14 mouse cellular contexts compared by ENCODE assay signal in genomic region chr3:104006896-104007466, GRCm38 (mm10). TPM values are rescaled to one million over a fixed set of nuclear protein-coding genes. Genes with fewer than 3 reads are reported as not detected.
DNase-seq lines count a peak whose midpoint lies in the region; ATAC-seq lines count a peak whose summit lies in the region.
"Had no signal": no experiment of that assay in that cellular context is flagged by ENCODE, and none has a peak within 500 bp of the region (broad histone marks: within the 10 kb centered on the region; RNA-seq: fewer than 3 reads in every experiment).

No protein-coding gene starts in this region.

- no peak for DNase-seq in forebrain, embryonic 10.5 days (ENCODE audit: extremely low spot score, low spot score)
- no peak for DNase-seq in midbrain, embryonic 10.5 days (ENCODE audit: low spot score)
- DNase-seq in cerebellum, adult 11 months: peak; percentile 18
- peak; percentile 10 to 34 for DNase-seq in cerebellum, postnatal 14 days
- no peak for DNase-seq in embryonic facial prominence, embryonic 10.5 days (ENCODE audit: low spot score)
- DNase-seq: embryo, embryonic 11 days had no signal

- 0 out of 2 replicates have a peak overlapping the region, but pooled peaks have one; percentile 23 for H3K27ac ChIP-seq in forebrain, embryonic 15.5 days (replicated peaks)
- no peak overlapping the region for H3K27ac ChIP-seq in forebrain, embryonic 10.5 days
- H3K27ac ChIP-seq in midbrain, embryonic 13.5 days: 0 out of 2 replicates have a peak overlapping the region, but pooled peaks have one; percentile 4
- no peak overlapping the region for H3K27ac ChIP-seq in midbrain, embryonic 10.5 days (replicated peaks)
- H3K27ac ChIP-seq in embryonic facial prominence, embryonic 10.5 days (replicated peaks): no peak overlapping the region
- H3K27ac ChIP-seq: liver, embryonic 15.5 days; neural tube, embryonic 12.5 days; stomach, postnatal 0 days had no signal

- H3K4me1 ChIP-seq in forebrain, embryonic 15.5 days: peaks cover 8% of the 10 kb centered on the region
- H3K4me1 ChIP-seq in forebrain, embryonic 10.5 days: no peaks in the 10 kb centered on the region
- H3K4me1 ChIP-seq in midbrain, embryonic 13.5 days (replicated peaks): no peaks in the 10 kb centered on the region
- no peaks in the 10 kb centered on the region for H3K4me1 ChIP-seq in midbrain, embryonic 10.5 days
- no peaks in the 10 kb centered on the region for H3K4me1 ChIP-seq in embryonic facial prominence, embryonic 10.5 days
- H3K4me1 ChIP-seq: liver, embryonic 15.5 days; neural tube, embryonic 12.5 days had no signal

- peaks cover 51% of the 10 kb centered on the region for H3K36me3 ChIP-seq in forebrain, embryonic 15.5 days
- peaks cover 75% of the 10 kb centered on the region for H3K36me3 ChIP-seq in forebrain, embryonic 10.5 days (replicated peaks)
- H3K36me3 ChIP-seq in midbrain, embryonic 13.5 days: peaks cover 52% of the 10 kb centered on the region
- peaks cover 78% of the 10 kb centered on the region for H3K36me3 ChIP-seq in midbrain, embryonic 10.5 days
- H3K36me3 ChIP-seq in embryonic facial prominence, embryonic 10.5 days (replicated peaks): peaks cover 70% of the 10 kb centered on the region

- 49% methylated on average over 8 of the region's 8 CpGs for WGBS in forebrain, embryonic 15.5 days
- 91% methylated on average over 8 of the region's 8 CpGs for WGBS in forebrain, embryonic 10.5 days
- 85% methylated on average over 8 of the region's 8 CpGs for WGBS in midbrain, embryonic 13.5 days
- WGBS in midbrain, embryonic 10.5 days: 93% methylated on average over 8 of the region's 8 CpGs
- 89% methylated on average over 8 of the region's 8 CpGs for WGBS in embryonic facial prominence, embryonic 10.5 days

- no peak overlapping the region for H3K9ac ChIP-seq in forebrain, embryonic 15.5 days (replicated peaks)
- H3K9ac ChIP-seq in midbrain, embryonic 13.5 days (replicated peaks): no peak overlapping the region
- H3K9ac ChIP-seq: heart, embryonic 12.5 days; liver, embryonic 15.5 days; neural tube, embryonic 12.5 days had no signal

- ATAC-seq in forebrain, embryonic 15.5 days (replicated peaks): no peak
- ATAC-seq in midbrain, embryonic 13.5 days: no peak
- no peak for ATAC-seq in megakaryocyte-erythroid progenitor cell, adult 5-6 weeks (replicated peaks; ENCODE audit: low FRiP score, low TSS enrichment, poor library complexity, severe bottlenecking)
- ATAC-seq: inflammation-experienced regulatory T-cells, adult 6 months had no signal

- no peak overlapping the region for H3K4me3 ChIP-seq in forebrain, embryonic 15.5 days
- H3K4me3 ChIP-seq in forebrain, embryonic 10.5 days: no peak overlapping the region
- H3K4me3 ChIP-seq in midbrain, embryonic 13.5 days (replicated peaks): no peak overlapping the region
- H3K4me3 ChIP-seq in midbrain, embryonic 10.5 days: no peak overlapping the region
- H3K4me3 ChIP-seq in embryonic facial prominence, embryonic 10.5 days: no peak overlapping the region
- H3K4me3 ChIP-seq: heart, embryonic 12.5 days; liver, embryonic 15.5 days; neural tube, embryonic 12.5 days had no signal

- no peaks in the 10 kb centered on the region for H3K27me3 ChIP-seq in forebrain, embryonic 15.5 days
- no peaks in the 10 kb centered on the region for H3K27me3 ChIP-seq in forebrain, embryonic 10.5 days (ENCODE audit: poor library complexity, severe bottlenecking)
- H3K27me3 ChIP-seq in midbrain, embryonic 13.5 days: no peaks in the 10 kb centered on the region
- no peaks in the 10 kb centered on the region for H3K27me3 ChIP-seq in midbrain, embryonic 10.5 days (ENCODE audit: low read depth, poor library complexity, severe bottlenecking)
- no peaks in the 10 kb centered on the region for H3K27me3 ChIP-seq in embryonic facial prominence, embryonic 10.5 days (replicated peaks; ENCODE audit: low read depth, poor library complexity, severe bottlenecking)
- H3K27me3 ChIP-seq: heart, embryonic 12.5 days; liver, embryonic 15.5 days; neural tube, embryonic 12.5 days had no signal

- H3K9me3 ChIP-seq in forebrain, embryonic 15.5 days: no peaks in the 10 kb centered on the region
- H3K9me3 ChIP-seq in forebrain, embryonic 10.5 days: no peaks in the 10 kb centered on the region
- H3K9me3 ChIP-seq in midbrain, embryonic 13.5 days: no peaks in the 10 kb centered on the region
- no peaks in the 10 kb centered on the region for H3K9me3 ChIP-seq in midbrain, embryonic 10.5 days (replicated peaks)
- H3K9me3 ChIP-seq in embryonic facial prominence, embryonic 10.5 days: no peaks in the 10 kb centered on the region
- H3K9me3 ChIP-seq: heart, embryonic 12.5 days; liver, embryonic 15.5 days; neural tube, embryonic 12.5 days had no signal

- H3K4me2 ChIP-seq in forebrain, embryonic 15.5 days (replicated peaks): no peak overlapping the region
- H3K4me2 ChIP-seq in midbrain, embryonic 13.5 days (replicated peaks): no peak overlapping the region
- H3K4me2 ChIP-seq: heart, embryonic 12.5 days; liver, embryonic 15.5 days; neural tube, embryonic 12.5 days had no signal

RNA-seq across cellular contexts. Expression of gene Phtf1, which starts 39.1 kb away (rescaled TPM):
- polyA plus RNA-seq in forebrain, embryonic 15.5 days (2015; fragmentation: Nextera tagmentation; extraction: Ambion mirVana): 26.9 and 28.9 TPM in 2 replicates
- 32.6 and 33.4 TPM in 2 replicates for polyA plus RNA-seq in forebrain, embryonic 10.5 days (2016; fragmentation: Nextera tagmentation; extraction: Ambion mirVana)
- 29.7 and 33.2 TPM in 2 replicates for polyA plus RNA-seq in midbrain, embryonic 13.5 days (2015; fragmentation: Nextera tagmentation; extraction: Ambion mirVana)
- 36.1 and 41.4 TPM in 2 replicates for polyA plus RNA-seq in midbrain, embryonic 10.5 days (2016; fragmentation: Nextera tagmentation; extraction: Ambion mirVana)
- 21.7 and 28.2 TPM in 2 replicates for total RNA-seq in megakaryocyte-erythroid progenitor cell, adult 5-6 weeks (2014; fragmentation: Nextera tagmentation)
- 32.7 and 35.5 TPM in 2 replicates for total RNA-seq in megakaryocyte-erythroid progenitor cell, adult 5-6 weeks (2017)
- 31.4 and 34.2 TPM in 2 replicates for polyA plus RNA-seq in embryonic facial prominence, embryonic 10.5 days (2016; fragmentation: Nextera tagmentation; extraction: Ambion mirVana)

Comparison
In these comparisons a context has a peak if more than half of its experiments do, and no peak if none do; other contexts are left out.
1. H3K27ac ChIP-seq: peak in forebrain, embryonic 15.5 days (single experiment) and midbrain, embryonic 13.5 days (single experiment); none in forebrain, embryonic 10.5 days (single experiment), midbrain, embryonic 10.5 days (single experiment) and embryonic facial prominence, embryonic 10.5 days (single experiment).
2. DNase-seq: peak in cerebellum, adult 11 months (single experiment) and cerebellum, postnatal 14 days (2 of 2); none in forebrain, embryonic 10.5 days (single experiment), midbrain, embryonic 10.5 days (single experiment) and embryonic facial prominence, embryonic 10.5 days (single experiment).